Mouse (Mus musculus): ENCODE measurements around the gene Pde4d. TPM values are rescaled to one million over a fixed set of nuclear protein-coding genes. Genes with fewer than 3 reads are reported as not detected.

The Pde4d gene
- polyA plus RNA-seq, 1 experiment from 2014 or later: 8.7 TPM

GRCm38 (mm10) chr13:109474344-109474743 lies 1024.6 kb downstream of the Pde4d start:
- no peak overlapping the region for H3K9ac ChIP-seq (ENCODE audit: low read length)
- H3K9me3 ChIP-seq (ENCODE audit: control insufficient read depth, low read length): no peaks in the 10 kb centered on the region
- no peak for DNase-seq (ENCODE audit: low spot score, missing footprints)
- no peak overlapping the region for H3K4me2 ChIP-seq
- H3K36me3 ChIP-seq (ENCODE audit: control insufficient read depth, insufficient read depth, low read length): no peaks in the 10 kb centered on the region
- H3K4me3 ChIP-seq (ENCODE audit: low read depth, low read length): no peak overlapping the region
- no peak for ATAC-seq (ENCODE audit: low FRiP score)
- no peak overlapping the region for H3K27ac ChIP-seq (ENCODE audit: low read depth, low read length)
- H3K4me1 ChIP-seq (ENCODE audit: control insufficient read depth, insufficient read depth, low read length): no peaks in the 10 kb centered on the region
- H3K27me3 ChIP-seq (ENCODE audit: control insufficient read depth, insufficient read depth, low read length): no peaks in the 10 kb centered on the region

- no peak for DNase-seq (ENCODE audit: low spot score, missing footprints)
- 61% methylated on average over 7 of the region's 7 CpGs for WGBS
- H3K9ac ChIP-seq (ENCODE audit: low read length): no peak overlapping the region
- no peaks in the 10 kb centered on the region for H3K9me3 ChIP-seq (ENCODE audit: control insufficient read depth, low read length)
- no peaks in the 10 kb centered on the region for H3K36me3 ChIP-seq (ENCODE audit: control insufficient read depth, insufficient read depth, low read length)
- no peak overlapping the region for H3K4me2 ChIP-seq
- no peak overlapping the region for H3K4me3 ChIP-seq (ENCODE audit: low read depth, low read length)
- no peak for ATAC-seq (ENCODE audit: low FRiP score)
- no peaks in the 10 kb centered on the region for H3K27me3 ChIP-seq (ENCODE audit: control insufficient read depth, insufficient read depth, low read length)
- H3K27ac ChIP-seq (ENCODE audit: low read depth, low read length): no peak overlapping the region
- H3K4me1 ChIP-seq (ENCODE audit: control insufficient read depth, insufficient read depth, low read length): no peaks in the 10 kb centered on the region
Observed at GRCm38 (mm10) chr13:109481446-109481845, 1031.7 kb downstream of the Pde4d start.

GRCm38 (mm10) chr13:109486166-109486565 lies 1036.4 kb downstream of the Pde4d start:
- WGBS: 60% methylated on average over 6 of the region's 6 CpGs
- no peak for ATAC-seq (ENCODE audit: low FRiP score)
- no peaks in the 10 kb centered on the region for H3K9me3 ChIP-seq (ENCODE audit: control insufficient read depth, low read length)

GRCm38 (mm10) chr13:109487378-109487777 lies 1037.6 kb downstream of the Pde4d start:
- DNase-seq (ENCODE audit: low spot score, missing footprints): no peak
- H3K4me1 ChIP-seq (ENCODE audit: control insufficient read depth, insufficient read depth, low read length): no peaks in the 10 kb centered on the region
- no peak overlapping the region for H3K4me3 ChIP-seq (ENCODE audit: low read depth, low read length)

More at GRCm38 (mm10) chr13:109486166-109486565, 1036.4 kb downstream of the Pde4d start:
- Histone ChIP-seq H3K9ac (ENCODE audit: low read length) (no peak overlapping the region), H3K4me3 (ENCODE audit: low read depth, low read length) (no peak overlapping the region), H3K4me1 (ENCODE audit: control insufficient read depth, insufficient read depth, low read length) (no peaks in the 10 kb centered on the region), H3K36me3 (ENCODE audit: control insufficient read depth, insufficient read depth, low read length) (no peaks in the 10 kb centered on the region), H3K4me2 (no peak overlapping the region), H3K27me3 (ENCODE audit: control insufficient read depth, insufficient read depth, low read length) (no peaks in the 10 kb centered on the region), H3K27ac (ENCODE audit: low read depth, low read length) (no peak overlapping the region)
- DNase-seq (ENCODE audit: low spot score, missing footprints): no peak

GRCm38 (mm10) chr13:109490853-109491252 lies 1041.1 kb downstream of the Pde4d start:
- Histone ChIP-seq H3K4me3 (ENCODE audit: low read depth, low read length) (no peak overlapping the region), H3K9ac (ENCODE audit: low read length) (no peak overlapping the region), H3K4me1 (ENCODE audit: control insufficient read depth, insufficient read depth, low read length) (no peaks in the 10 kb centered on the region), H3K27me3 (ENCODE audit: control insufficient read depth, insufficient read depth, low read length) (no peaks in the 10 kb centered on the region), H3K27ac (ENCODE audit: low read depth, low read length) (peak overlapping the region; percentile 57; the same call in 1 of the 2 replicates), H3K36me3 (ENCODE audit: control insufficient read depth, insufficient read depth, low read length) (no peaks in the 10 kb centered on the region), H3K9me3 (ENCODE audit: control insufficient read depth, low read length) (no peaks in the 10 kb centered on the region), H3K4me2 (no peak overlapping the region)
- 35% methylated on average over 2 of the region's 2 CpGs for WGBS
- ATAC-seq (ENCODE audit: low FRiP score) (peak; percentile 73; the same call in 1 of the 2 replicates), DNase-seq (ENCODE audit: low spot score, missing footprints) (peak; percentile 90)

More at GRCm38 (mm10) chr13:109487378-109487777, 1037.6 kb downstream of the Pde4d start:
- no peak overlapping the region for H3K4me2 ChIP-seq
- ATAC-seq (ENCODE audit: low FRiP score): no peak
- no peaks in the 10 kb centered on the region for H3K27me3 ChIP-seq (ENCODE audit: control insufficient read depth, insufficient read depth, low read length)
- H3K27ac ChIP-seq (ENCODE audit: low read depth, low read length): no peak overlapping the region
- no peaks in the 10 kb centered on the region for H3K9me3 ChIP-seq (ENCODE audit: control insufficient read depth, low read length)
- no peaks in the 10 kb centered on the region for H3K36me3 ChIP-seq (ENCODE audit: control insufficient read depth, insufficient read depth, low read length)
- 63% methylated on average over 2 of the region's 2 CpGs for WGBS
- no peak overlapping the region for H3K9ac ChIP-seq (ENCODE audit: low read length)

- Histone ChIP-seq H3K27me3 (ENCODE audit: control insufficient read depth, insufficient read depth, low read length) (no peaks in the 10 kb centered on the region), H3K36me3 (ENCODE audit: control insufficient read depth, insufficient read depth, low read length) (no peaks in the 10 kb centered on the region), H3K4me1 (ENCODE audit: control insufficient read depth, insufficient read depth, low read length) (no peaks in the 10 kb centered on the region), H3K9ac (ENCODE audit: low read length) (no peak overlapping the region), H3K4me2 (no peak overlapping the region), H3K9me3 (ENCODE audit: control insufficient read depth, low read length) (no peaks in the 10 kb centered on the region), H3K4me3 (ENCODE audit: low read depth, low read length) (no peak overlapping the region), H3K27ac (ENCODE audit: low read depth, low read length) (no peak overlapping the region)
- ATAC-seq (ENCODE audit: low FRiP score) (no peak), DNase-seq (ENCODE audit: low spot score, missing footprints) (no peak)
- WGBS: 45% methylated on average over 4 of the region's 4 CpGs
Observed at GRCm38 (mm10) chr13:109491829-109492228, 1042.1 kb downstream of the Pde4d start.

GRCm38 (mm10) chr13:109500336-109500735 lies 1050.6 kb downstream of the Pde4d start:
- H3K9ac ChIP-seq (ENCODE audit: low read length): no peak overlapping the region
- DNase-seq (ENCODE audit: low spot score, missing footprints) (no peak), ATAC-seq (ENCODE audit: low FRiP score) (no peak)
- H3K4me2 ChIP-seq: no peak overlapping the region
- no peaks in the 10 kb centered on the region for H3K4me1 ChIP-seq (ENCODE audit: control insufficient read depth, insufficient read depth, low read length)
- no peak overlapping the region for H3K27ac ChIP-seq (ENCODE audit: low read depth, low read length)
- H3K4me3 ChIP-seq (ENCODE audit: low read depth, low read length): no peak overlapping the region
- WGBS: 90% methylated on average over 9 of the region's 9 CpGs
- H3K9me3 ChIP-seq (ENCODE audit: control insufficient read depth, low read length): no peaks in the 10 kb centered on the region
- no peaks in the 10 kb centered on the region for H3K36me3 ChIP-seq (ENCODE audit: control insufficient read depth, insufficient read depth, low read length)
- no peaks in the 10 kb centered on the region for H3K27me3 ChIP-seq (ENCODE audit: control insufficient read depth, insufficient read depth, low read length)

GRCm38 (mm10) chr13:109502796-109503195 lies 1053.0 kb downstream of the Pde4d start:
- Histone ChIP-seq H3K4me3 (ENCODE audit: low read depth, low read length) (no peak overlapping the region), H3K4me2 (no peak overlapping the region), H3K9me3 (ENCODE audit: control insufficient read depth, low read length) (no peaks in the 10 kb centered on the region), H3K9ac (ENCODE audit: low read length) (no peak overlapping the region), H3K4me1 (ENCODE audit: control insufficient read depth, insufficient read depth, low read length) (no peaks in the 10 kb centered on the region), H3K27ac (ENCODE audit: low read depth, low read length) (no peak overlapping the region), H3K27me3 (ENCODE audit: control insufficient read depth, insufficient read depth, low read length) (no peaks in the 10 kb centered on the region), H3K36me3 (ENCODE audit: control insufficient read depth, insufficient read depth, low read length) (no peaks in the 10 kb centered on the region)
- DNase-seq (ENCODE audit: low spot score, missing footprints) (no peak), ATAC-seq (ENCODE audit: low FRiP score) (no peak)
- WGBS: 88% methylated on average over 7 of the region's 7 CpGs

GRCm38 (mm10) chr13:109506754-109507153 lies 1057.0 kb downstream of the Pde4d start:
- no peak overlapping the region for H3K4me2 ChIP-seq

GRCm38 (mm10) chr13:109508472-109508871 lies 1058.7 kb downstream of the Pde4d start:
- DNase-seq (ENCODE audit: low spot score, missing footprints): no peak
- no peak overlapping the region for H3K4me2 ChIP-seq
- ATAC-seq (ENCODE audit: low FRiP score): no peak
- H3K9ac ChIP-seq (ENCODE audit: low read length): no peak overlapping the region
- no peaks in the 10 kb centered on the region for H3K9me3 ChIP-seq (ENCODE audit: control insufficient read depth, low read length)
- no peak overlapping the region for H3K27ac ChIP-seq (ENCODE audit: low read depth, low read length)
- no peak overlapping the region for H3K4me3 ChIP-seq (ENCODE audit: low read depth, low read length)
- WGBS: 93% methylated on average over 4 of the region's 4 CpGs
- H3K4me1 ChIP-seq (ENCODE audit: control insufficient read depth, insufficient read depth, low read length): no peaks in the 10 kb centered on the region
- H3K27me3 ChIP-seq (ENCODE audit: control insufficient read depth, insufficient read depth, low read length): no peaks in the 10 kb centered on the region
- no peaks in the 10 kb centered on the region for H3K36me3 ChIP-seq (ENCODE audit: control insufficient read depth, insufficient read depth, low read length)

More at GRCm38 (mm10) chr13:109506754-109507153, 1057.0 kb downstream of the Pde4d start:
- WGBS: 91% methylated on average over 7 of the region's 7 CpGs
- Histone ChIP-seq H3K9me3 (ENCODE audit: control insufficient read depth, low read length) (no peaks in the 10 kb centered on the region), H3K27ac (ENCODE audit: low read depth, low read length) (no peak overlapping the region), H3K27me3 (ENCODE audit: control insufficient read depth, insufficient read depth, low read length) (no peaks in the 10 kb centered on the region), H3K4me3 (ENCODE audit: low read depth, low read length) (no peak overlapping the region), H3K9ac (ENCODE audit: low read length) (no peak overlapping the region), H3K36me3 (ENCODE audit: control insufficient read depth, insufficient read depth, low read length) (no peaks in the 10 kb centered on the region), H3K4me1 (ENCODE audit: control insufficient read depth, insufficient read depth, low read length) (no peaks in the 10 kb centered on the region)
- no peak for ATAC-seq (ENCODE audit: low FRiP score)
- no peak for DNase-seq (ENCODE audit: low spot score, missing footprints)

Measured in midbrain, embryonic 11.5 days (tissue).